Mouse (Mus musculus): ENCODE data around the gene Unc13d. TPM values are rescaled to one million over a fixed set of nuclear protein-coding genes. Genes with fewer than 3 reads are reported as not detected.
A peak's percentile ranks its signal among the peaks of the same experiment; 100 is the strongest.

Unc13d gene
- polyA plus RNA-seq, 1 experiment from 2014 or later, result 3.7 TPM

- peak overlapping the region; percentile 35 for H3K27ac ChIP-seq (ENCODE audit: low read length)
- H3K4me2 ChIP-seq (replicated peaks; ENCODE audit: low read depth, low read length), result peak overlapping the region; percentile 48
- WGBS, result 3% methylated on average over 31 of the region's 31 CpGs
- H3K27me3 ChIP-seq (ENCODE audit: control insufficient read depth, insufficient read depth, low read length), result no peaks in the 10 kb centered on the region
- peak; percentile 78 for ATAC-seq (ENCODE audit: insufficient number of reproducible peaks, insufficient read depth, low FRiP score, low read depth)
- no peak overlapping the region for H3K9ac ChIP-seq (replicated peaks; ENCODE audit: low read depth, low read length)
- H3K36me3 ChIP-seq (ENCODE audit: control insufficient read depth, insufficient read depth, low read length), result peaks cover 14% of the 10 kb centered on the region
- peak overlapping the region; percentile 43 for H3K4me3 ChIP-seq (ENCODE audit: low read depth, low read length)
- peaks cover 9% of the 10 kb centered on the region; the same call in 1 of the 2 replicates for H3K4me1 ChIP-seq (ENCODE audit: control insufficient read depth, insufficient read depth, low read length)
- no peaks in the 10 kb centered on the region for H3K9me3 ChIP-seq (ENCODE audit: control insufficient read depth, low read depth, low read length)
Measured at GRCm38 (mm10) chr11:116087194-116088130, 9.7 kb upstream of the Unc13d start.

GRCm38 (mm10) chr11:116086258-116087193 lies 8.8 kb upstream of the Unc13d start, which contains the start of gene Wbp2:
Gene Wbp2, minus strand, starts transcription at chr11:116086995.
- peak within 1 kb of the TSS; percentile 58 for H3K27ac ChIP-seq (ENCODE audit: low read length)
- H3K4me1 ChIP-seq (ENCODE audit: control insufficient read depth, insufficient read depth, low read length), result peaks cover 9% of the 10 kb centered on the region; the same call in 1 of the 2 replicates
- 2% methylated on average over 40 of the region's 43 CpGs for WGBS
- peaks cover 23% of the 10 kb centered on the region for H3K36me3 ChIP-seq (ENCODE audit: control insufficient read depth, insufficient read depth, low read length)
- ATAC-seq (ENCODE audit: insufficient number of reproducible peaks, insufficient read depth, low FRiP score, low read depth), result peak; percentile 96
- H3K4me3 ChIP-seq (ENCODE audit: low read depth, low read length), result peak within 1 kb of the TSS; percentile 43
- H3K9me3 ChIP-seq (ENCODE audit: control insufficient read depth, low read depth, low read length), result no peaks in the 10 kb centered on the region
- H3K4me2 ChIP-seq (replicated peaks; ENCODE audit: low read depth, low read length), result peak within 1 kb of the TSS; percentile 48
- no peak within 1 kb of the TSS; the same call in 1 of the 2 replicates for H3K9ac ChIP-seq (replicated peaks; ENCODE audit: low read depth, low read length)
- no peaks in the 10 kb centered on the region for H3K27me3 ChIP-seq (ENCODE audit: control insufficient read depth, insufficient read depth, low read length)

GRCm38 (mm10) chr11:116084166-116084565 lies 6.4 kb upstream of the Unc13d start:
- Histone ChIP-seq H3K36me3 (ENCODE audit: control insufficient read depth, insufficient read depth, low read length) (peaks cover 45% of the 10 kb centered on the region), H3K9me3 (ENCODE audit: control insufficient read depth, low read depth, low read length) (no peaks in the 10 kb centered on the region), H3K9ac (replicated peaks; ENCODE audit: low read depth, low read length) (no peak overlapping the region), H3K4me1 (ENCODE audit: control insufficient read depth, insufficient read depth, low read length) (peaks cover 9% of the 10 kb centered on the region; the same call in 1 of the 2 replicates), H3K4me2 (replicated peaks; ENCODE audit: low read depth, low read length) (no peak overlapping the region), H3K27ac (ENCODE audit: low read length) (no peak overlapping the region), H3K27me3 (ENCODE audit: control insufficient read depth, insufficient read depth, low read length) (no peaks in the 10 kb centered on the region), H3K4me3 (ENCODE audit: low read depth, low read length) (no peak overlapping the region)
- WGBS, result 79% methylated on average over 6 of the region's 6 CpGs
- no peak for ATAC-seq (ENCODE audit: insufficient number of reproducible peaks, insufficient read depth, low FRiP score, low read depth)

GRCm38 (mm10) chr11:116083096-116083672 lies 5.4 kb upstream of the Unc13d start:
- H3K4me3 ChIP-seq (ENCODE audit: low read depth, low read length), result no peak overlapping the region
- ATAC-seq (ENCODE audit: insufficient number of reproducible peaks, insufficient read depth, low FRiP score, low read depth), result no peak
- 91% methylated on average over 14 of the region's 14 CpGs for WGBS
- no peak overlapping the region for H3K27ac ChIP-seq (ENCODE audit: low read length)
- H3K36me3 ChIP-seq (ENCODE audit: control insufficient read depth, insufficient read depth, low read length), result peaks cover 49% of the 10 kb centered on the region
- H3K9ac ChIP-seq (replicated peaks; ENCODE audit: low read depth, low read length), result no peak overlapping the region
- H3K9me3 ChIP-seq (ENCODE audit: control insufficient read depth, low read depth, low read length), result no peaks in the 10 kb centered on the region
- H3K27me3 ChIP-seq (ENCODE audit: control insufficient read depth, insufficient read depth, low read length), result no peaks in the 10 kb centered on the region
- peaks cover 14% of the 10 kb centered on the region for H3K4me1 ChIP-seq (ENCODE audit: control insufficient read depth, insufficient read depth, low read length)
- H3K4me2 ChIP-seq (replicated peaks; ENCODE audit: low read depth, low read length), result no peak overlapping the region

- H3K4me1 ChIP-seq (ENCODE audit: control insufficient read depth, insufficient read depth, low read length), result peaks cover 15% of the 10 kb centered on the region
- peaks cover 49% of the 10 kb centered on the region for H3K36me3 ChIP-seq (ENCODE audit: control insufficient read depth, insufficient read depth, low read length)
- no peak for ATAC-seq (ENCODE audit: insufficient number of reproducible peaks, insufficient read depth, low FRiP score, low read depth)
- no peak overlapping the region for H3K4me3 ChIP-seq (ENCODE audit: low read depth, low read length)
- H3K4me2 ChIP-seq (replicated peaks; ENCODE audit: low read depth, low read length), result no peak overlapping the region
- no peaks in the 10 kb centered on the region for H3K27me3 ChIP-seq (ENCODE audit: control insufficient read depth, insufficient read depth, low read length)
- H3K27ac ChIP-seq (ENCODE audit: low read length), result no peak overlapping the region
- H3K9ac ChIP-seq (replicated peaks; ENCODE audit: low read depth, low read length), result no peak overlapping the region
- WGBS, result 68% methylated on average over 6 of the region's 6 CpGs
- H3K9me3 ChIP-seq (ENCODE audit: control insufficient read depth, low read depth, low read length), result no peaks in the 10 kb centered on the region
Measured at GRCm38 (mm10) chr11:116081081-116081480, 3.3 kb upstream of the Unc13d start.

GRCm38 (mm10) chr11:116079511-116079910 lies 1.8 kb upstream of the Unc13d start:
- Histone ChIP-seq H3K9me3 (ENCODE audit: control insufficient read depth, low read depth, low read length) (no peaks in the 10 kb centered on the region), H3K36me3 (ENCODE audit: control insufficient read depth, insufficient read depth, low read length) (peaks cover 49% of the 10 kb centered on the region), H3K4me2 (replicated peaks; ENCODE audit: low read depth, low read length) (no peak overlapping the region), H3K4me3 (ENCODE audit: low read depth, low read length) (no peak overlapping the region), H3K27ac (ENCODE audit: low read length) (no peak overlapping the region), H3K27me3 (ENCODE audit: control insufficient read depth, insufficient read depth, low read length) (no peaks in the 10 kb centered on the region), H3K9ac (replicated peaks; ENCODE audit: low read depth, low read length) (no peak overlapping the region), H3K4me1 (ENCODE audit: control insufficient read depth, insufficient read depth, low read length) (peaks cover 9% of the 10 kb centered on the region)
- WGBS, result 65% methylated on average over 10 of the region's 10 CpGs
- no peak for ATAC-seq (ENCODE audit: insufficient number of reproducible peaks, insufficient read depth, low FRiP score, low read depth)

- no peak overlapping the region for H3K4me3 ChIP-seq (ENCODE audit: low read depth, low read length)
- ATAC-seq (ENCODE audit: insufficient number of reproducible peaks, insufficient read depth, low FRiP score, low read depth), result no peak
- WGBS, result 34% methylated on average over 10 of the region's 10 CpGs
- H3K36me3 ChIP-seq (ENCODE audit: control insufficient read depth, insufficient read depth, low read length), result peaks cover 45% of the 10 kb centered on the region
- no peak overlapping the region for H3K27ac ChIP-seq (ENCODE audit: low read length)
- H3K4me2 ChIP-seq (replicated peaks; ENCODE audit: low read depth, low read length), result no peak overlapping the region
- H3K4me1 ChIP-seq (ENCODE audit: control insufficient read depth, insufficient read depth, low read length), result peaks cover 9% of the 10 kb centered on the region
- H3K27me3 ChIP-seq (ENCODE audit: control insufficient read depth, insufficient read depth, low read length), result no peaks in the 10 kb centered on the region
- no peak overlapping the region for H3K9ac ChIP-seq (replicated peaks; ENCODE audit: low read depth, low read length)
- H3K9me3 ChIP-seq (ENCODE audit: control insufficient read depth, low read depth, low read length), result no peaks in the 10 kb centered on the region
Measured at GRCm38 (mm10) chr11:116078676-116079320, 1.0 kb upstream of the Unc13d start.
